Mouse (Mus musculus): ENCODE measurements at regions not wholly inside any gene's neighbourhood (a gene's known extent, or its start where the extent isn't known, plus 50 kb on each side); places are given as distances from the start of the nearest gene placed in this dataset.

GRCm38 (mm10) chr7:130037573-130037925 lies 445.9 kb downstream of the Wdr11 start:
- TF ChIP-seq POLR2A (IDR thresholded peaks at IDR 0.05; ENCODE audit: borderline replicate concordance, extremely low read depth, insufficient read depth, insufficient read length, poor library complexity, severe bottlenecking), result no peak
- no peak for TF ChIP-seq CTCF (IDR thresholded peaks at IDR 0.05; ENCODE audit: borderline replicate concordance, extremely low read depth, insufficient read depth, insufficient read length)
